Mouse (Mus musculus) mouse trophoblast stem cell (cell line): ENCODE data around the gene Casp8ap2.

Experiments
- in situ Hi-C, 2 experiments: fragments of 300-500 bp; cut with MseI, MboI; formaldehyde crosslinking; loops; 2 replicates in 1 of 2; 3 replicates in 1 of 2; pipeline ENCODE4 v1.15.1; 2025

The Casp8ap2 gene

GRCm38 (mm10) chr4:32615034-32615881, at the start of gene Casp8ap2:
Gene Casp8ap2, plus strand, starts transcription at chr4:32615451.
- in situ Hi-C loops = no loop called here

GRCm38 (mm10) chr4:32569054-32569453, 46.2 kb upstream of the Casp8ap2 start:
- in situ Hi-C loops = loop anchor here in 1 of 2 experiments (10.0 kb wide), 1 partner anchor 514 kb away; no protein-coding TSS in a partner anchor

GRCm38 (mm10) chr4:32569995-32570938, 45.0 kb upstream of the Casp8ap2 start:
- in situ Hi-C loops = loop anchor here in 1 of 2 experiments (10.0 kb wide), 1 partner anchor 515 kb away; no protein-coding TSS in a partner anchor

GRCm38 (mm10) chr4:32570939-32571317, 44.3 kb upstream of the Casp8ap2 start:
- in situ Hi-C loops = no loop called here

- in situ Hi-C loops = no loop called here
Observed at GRCm38 (mm10) chr4:32571441-32571840, 43.8 kb upstream of the Casp8ap2 start.

- in situ Hi-C loops = no loop called here
Observed at GRCm38 (mm10) chr4:32572118-32572517, 43.1 kb upstream of the Casp8ap2 start.

GRCm38 (mm10) chr4:32573586-32573985, 41.7 kb upstream of the Casp8ap2 start:
- in situ Hi-C loops = no loop called here

GRCm38 (mm10) chr4:32574604-32575003, 40.6 kb upstream of the Casp8ap2 start:
- in situ Hi-C loops = loop anchor here in 1 of 2 experiments (25.0 kb wide), 1 partner anchor 538 kb away; no protein-coding TSS in a partner anchor

- in situ Hi-C loops = loop anchor here in 1 of 2 experiments (25.0 kb wide), 1 partner anchor 537 kb away; no protein-coding TSS in a partner anchor
Observed at GRCm38 (mm10) chr4:32575165-32575564, 40.1 kb upstream of the Casp8ap2 start.

- in situ Hi-C loops = loop anchor here in 1 of 2 experiments (25.0 kb wide), 1 partner anchor 532 kb away; no protein-coding TSS in a partner anchor
Observed at GRCm38 (mm10) chr4:32579850-32580249, 35.4 kb upstream of the Casp8ap2 start.

- in situ Hi-C loops = loop anchor here in 1 of 2 experiments (25.0 kb wide), 1 partner anchor 528 kb away; no protein-coding TSS in a partner anchor
Observed at GRCm38 (mm10) chr4:32584181-32584580, 31.1 kb upstream of the Casp8ap2 start.

- in situ Hi-C loops = loop anchor here in 1 of 2 experiments (25.0 kb wide), 1 partner anchor 526 kb away; no protein-coding TSS in a partner anchor
Observed at GRCm38 (mm10) chr4:32586596-32586995, 28.7 kb upstream of the Casp8ap2 start.

GRCm38 (mm10) chr4:32587543-32587942, 27.7 kb upstream of the Casp8ap2 start:
- in situ Hi-C loops = loop anchor here in 1 of 2 experiments (25.0 kb wide), 1 partner anchor 525 kb away; no protein-coding TSS in a partner anchor

- in situ Hi-C loops = loop anchor here in 1 of 2 experiments (25.0 kb wide), 1 partner anchor 524 kb away; no protein-coding TSS in a partner anchor
Observed at GRCm38 (mm10) chr4:32588237-32588636, 27.0 kb upstream of the Casp8ap2 start.

GRCm38 (mm10) chr4:32601135-32601534, 14.1 kb upstream of the Casp8ap2 start:
- in situ Hi-C loops = no loop called here

- in situ Hi-C loops = no loop called here
Observed at GRCm38 (mm10) chr4:32602660-32603059, 12.6 kb upstream of the Casp8ap2 start, which contains the start of gene Gja10. Gene Gja10, minus strand, starts transcription at chr4:32602760.

GRCm38 (mm10) chr4:32621637-32622036, 6.4 kb downstream of the Casp8ap2 start:
- in situ Hi-C loops = no loop called here

- in situ Hi-C loops = no loop called here
Observed at GRCm38 (mm10) chr4:32651669-32652068, 36.4 kb downstream of the Casp8ap2 start.

GRCm38 (mm10) chr4:32656146-32656904, 41.1 kb downstream of the Casp8ap2 start:
- in situ Hi-C loops = no loop called here

GRCm38 (mm10) chr4:32656918-32657662, 41.8 kb downstream of the Casp8ap2 start, which contains the start of gene Mdn1:
Gene Mdn1, plus strand, starts transcription at chr4:32657119.
- in situ Hi-C loops = no loop called here
